Mouse (Mus musculus) liver, embryonic 14.5 days (tissue): ENCODE data around the gene Frmd8. TPM values are rescaled to one million over a fixed set of nuclear protein-coding genes. Genes with fewer than 3 reads are reported as not detected.

Experiments used
- ATAC-seq: fragments of 200-750 bp; cut with Nextera tagmentation; 2 replicates; pipeline ENCODE4 v1.8.0; 2017; ENCODE audit warnings: moderate number of reproducible peaks, mild to moderate bottlenecking, moderate library complexity; ENCODE audit not compliant: insufficient read depth
- DNase-seq, 3 experiments: peaks; one replicate each; pipeline ENCODE4 v3.0.0-alpha.2; 2012 to 2013; ENCODE audit warnings: low read depth in 3 of 3, low spot score in 3 of 3
- H3K27ac ChIP-seq: fragments of 300-500 bp; sonication (generic); 2 replicates; pipeline ENCODE4 v1.5.1; 2014; ENCODE audit warnings: moderate library complexity, mild to moderate bottlenecking, control low read depth, inconsistent platforms
- H3K27me3 ChIP-seq: fragments of 300-500 bp; sonication (generic); 2 replicates; pipeline ENCODE4 v1.6.1; 2014; ENCODE audit warnings: mild to moderate bottlenecking, low read length, moderate library complexity; ENCODE audit not compliant: control insufficient read depth, insufficient read depth
- H3K36me3 ChIP-seq: fragments of 300-500 bp; sonication (generic); replicated peaks from 2 replicates; pipeline ENCODE4 v1.6.1; 2014; ENCODE audit warnings: low read depth; ENCODE audit not compliant: control insufficient read depth, insufficient read depth
- H3K4me1 ChIP-seq, 2 experiments: fragments of 200-500 bp in 1 of 2; fragments of 300-500 bp in 1 of 2; sonication (generic) in 1 of 2; replicated peaks; 2 replicates each; pipeline ENCODE4 v1.6.1; 2012 to 2014; ENCODE audit warnings: antibody characterized with exemption in 1 of 2, inconsistent platforms in 1 of 2, low read length in 1 of 2; ENCODE audit not compliant: control insufficient read depth in 2 of 2, insufficient read depth in 2 of 2
- H3K4me2 ChIP-seq: fragments of 300-500 bp; sonication (generic); 2 replicates; pipeline ENCODE4 v1.6.1; 2014; ENCODE audit warnings: low read depth, mild to moderate bottlenecking, control low read depth, moderate library complexity
- H3K4me3 ChIP-seq, 2 experiments: fragments of 200-500 bp in 1 of 2; fragments of 300-500 bp in 1 of 2; sonication (generic) in 1 of 2; 2 replicates each; pipeline ENCODE4 v1.5.1; 2012 to 2014; ENCODE audit warnings: low read depth in 2 of 2, low read length in 2 of 2, mild to moderate bottlenecking in 2 of 2, control low read depth in 1 of 2, inconsistent platforms in 1 of 2, moderate library complexity in 1 of 2; ENCODE audit not compliant: insufficient read depth in 1 of 2
- H3K9ac ChIP-seq: fragments of 300-500 bp; sonication (generic); replicated peaks from 2 replicates; pipeline ENCODE4 v1.6.1; 2014; ENCODE audit warnings: mild to moderate bottlenecking, control low read depth, moderate library complexity
- H3K9me3 ChIP-seq: fragments of 300-500 bp; sonication (generic); 2 replicates; pipeline ENCODE4 v1.6.1; 2016; ENCODE audit warnings: low read length, mixed read lengths; ENCODE audit not compliant: control insufficient read depth
- CTCF ChIP-seq: IDR thresholded peaks from 2 replicates; pipeline ENCODE4 v1.5.1; 2016; ENCODE audit warnings: antibody characterized with exemption, low read depth, control low read depth
- EP300 ChIP-seq: IDR thresholded peaks from 2 replicates; pipeline ENCODE4 v1.6.1; 2016; ENCODE audit warnings: antibody characterized with exemption, low read depth
- WGBS: fragments of 180-500 bp; shearing (Covaris S2); extraction: QIAGEN DNeasy Blood & Tissue Kit; methylation state at CpG from one replicate; pipeline ENCODE4 v1.1.7; 2014; ENCODE audit not compliant: insufficient replicate concordance; 5-methylcytosine and 5-hydroxymethylcytosine counted together
- polyA plus RNA-seq, 2 experiments: library from polyadenylated mRNA; depleted of rRNA in 1 of 2; stranded (reverse) in 1 of 2; unstranded in 1 of 2; fragments of >200 nt; fragmentation: Nextera tagmentation in 1 of 2; extraction: Ambion mirVana in 1 of 2; gene quantifications; 2 replicates each; pipeline versions ENCODE4 v1.2.1 to v1.2.3; 2012 to 2014

Frmd8 gene
- polyA plus RNA-seq, 2 experiments: 6.6 to 6.7 TPM

DNA sequence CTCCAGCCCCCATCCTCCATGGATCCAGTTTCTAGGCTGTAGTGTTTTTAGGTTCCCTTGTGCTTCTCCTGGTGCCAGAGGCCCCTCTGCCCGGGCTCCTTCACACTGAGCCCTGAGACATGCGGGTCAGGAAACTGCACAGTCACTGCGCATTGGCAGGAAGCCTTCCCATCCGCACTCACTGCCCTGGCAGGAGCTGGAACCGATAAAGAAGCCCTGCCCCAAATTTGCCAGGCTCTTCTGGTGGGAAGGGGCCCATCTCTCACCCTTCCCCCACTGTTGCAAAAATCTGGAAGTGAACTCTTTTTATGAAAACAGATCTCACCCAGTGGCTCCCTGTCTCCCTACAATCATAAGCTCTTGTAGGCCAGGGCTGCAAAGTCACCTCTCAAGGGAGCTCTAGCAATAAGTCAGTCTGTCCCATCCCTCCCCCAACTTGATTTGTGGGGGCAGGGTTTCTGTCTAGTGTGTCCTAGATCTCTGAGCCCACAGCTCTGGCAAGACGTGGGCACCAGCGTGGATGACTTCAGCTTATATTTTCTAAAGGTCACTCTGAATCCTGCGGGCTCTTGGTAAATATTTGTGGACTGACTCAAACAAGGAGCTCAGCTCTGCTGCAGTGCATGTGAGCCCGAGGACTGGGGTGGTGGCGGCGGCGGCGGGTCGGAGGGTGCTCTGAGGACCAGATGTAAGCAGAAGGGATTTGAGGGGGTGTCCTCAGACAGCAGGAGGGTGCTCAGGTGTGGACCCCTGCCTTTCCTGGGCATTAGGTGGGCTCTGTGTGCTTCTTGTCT is 26.8 kb downstream of the Frmd8 start:
- Histone ChIP-seq H3K36me3 (no peaks in the 10 kb centered on the region), H3K27me3 (no peaks in the 10 kb centered on the region), H3K4me2 (peak overlapping the region; percentile 85), H3K4me3 (peak overlapping the region in 1 of 2 experiments; percentile 44; a peak in 2 of 4 replicates), H3K27ac (peak overlapping the region; percentile 99), H3K9ac (peak overlapping the region; percentile 87), H3K4me1 (peaks cover 65 to 73% of the 10 kb centered on the region in 2 experiments), H3K9me3 (no peaks in the 10 kb centered on the region)
- peak; percentile 77 to 83 (median 80) for DNase-seq
- TF ChIP-seq EP300: peak; percentile 60
- no peak for TF ChIP-seq CTCF
- peak; percentile 56 for ATAC-seq
- 21% methylated on average over 14 of the region's 14 CpGs for WGBS

DNA sequence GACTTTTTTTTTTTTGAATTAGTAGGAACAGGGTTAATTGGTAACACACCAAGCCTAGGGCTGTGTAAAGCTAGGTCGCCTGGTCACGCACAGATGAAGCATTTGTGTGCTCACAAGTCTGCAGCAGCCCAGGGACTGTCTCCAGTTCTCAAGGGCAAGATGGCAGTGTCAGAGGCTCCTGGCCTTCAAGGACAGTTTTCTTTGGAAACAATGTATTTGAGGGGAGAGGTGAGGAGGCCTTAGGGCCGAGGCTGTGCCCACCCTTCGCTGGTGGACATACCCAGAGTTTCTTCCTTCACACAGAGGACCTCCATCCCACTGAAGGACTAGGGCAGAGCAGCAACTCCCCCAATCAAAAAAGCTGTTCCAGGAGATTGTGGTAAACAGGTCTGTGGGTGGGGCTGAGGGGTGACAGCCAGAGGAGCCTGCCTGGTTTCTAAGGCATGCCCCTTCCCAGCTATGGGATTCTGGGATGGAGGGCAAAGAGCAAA is 27.7 kb downstream of the Frmd8 start:
- Histone ChIP-seq H3K27ac (peak overlapping the region; percentile 99), H3K4me3 (peak overlapping the region; percentile 7 to 44; a peak in 3 of 4 replicates), H3K4me1 (peaks cover 73 to 82% of the 10 kb centered on the region in 2 experiments), H3K27me3 (no peaks in the 10 kb centered on the region), H3K36me3 (no peaks in the 10 kb centered on the region), H3K9ac (peak overlapping the region; percentile 87), H3K4me2 (peak overlapping the region; percentile 85), H3K9me3 (no peaks in the 10 kb centered on the region)
- peak; percentile 18; the same call in 1 of the 2 replicates for ATAC-seq
- WGBS: 45% methylated on average over 4 of the region's 4 CpGs
- TF ChIP-seq EP300: 0 out of 2 replicates have a peak, but pooled peaks have one; percentile 6
- no peak for TF ChIP-seq CTCF
- no peak for DNase-seq

DNA sequence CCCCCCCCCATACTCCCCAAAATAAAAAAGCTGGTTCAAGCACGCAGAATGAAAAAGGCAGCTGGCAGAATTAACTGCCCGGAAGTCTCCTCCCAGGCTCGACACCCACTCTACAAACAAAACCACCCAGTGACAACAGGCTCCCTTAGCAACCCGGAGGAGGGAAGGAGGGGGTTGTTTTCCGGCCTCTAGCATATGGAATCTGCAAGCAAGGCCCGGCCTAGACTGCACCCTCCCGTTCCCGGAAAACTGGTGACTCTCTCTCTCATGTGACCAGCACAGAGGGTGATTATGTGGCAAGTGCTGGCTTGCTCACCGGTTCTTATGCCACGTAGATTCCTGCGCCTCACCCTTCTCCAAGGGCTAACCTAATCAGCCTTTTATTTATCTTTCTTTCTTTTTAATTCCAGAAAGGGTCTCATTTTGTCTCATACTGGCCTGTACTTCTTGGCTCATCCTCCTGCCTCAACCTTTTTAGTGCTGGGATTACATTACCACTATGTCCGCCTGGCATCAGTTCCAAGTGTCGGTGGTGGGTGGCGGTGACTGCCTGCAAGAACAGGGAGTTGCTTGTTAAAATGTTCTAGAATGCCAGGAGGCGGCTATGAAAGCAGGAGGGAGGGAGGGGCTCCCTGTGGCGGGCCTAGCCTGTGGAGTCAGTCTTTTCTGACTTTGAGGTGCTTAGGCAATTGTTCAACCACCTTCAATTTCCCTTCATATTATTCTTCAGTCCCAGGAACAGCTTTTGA is 28.3 kb downstream of the Frmd8 start:
- ATAC-seq: peak; percentile 38
- 5% methylated on average over 16 of the region's 16 CpGs for WGBS
- Histone ChIP-seq H3K27ac (peak overlapping the region; percentile 99), H3K9me3 (no peaks in the 10 kb centered on the region), H3K9ac (peak overlapping the region; percentile 87), H3K27me3 (no peaks in the 10 kb centered on the region), H3K4me1 (peaks cover 77 to 84% of the 10 kb centered on the region in 2 experiments), H3K4me2 (peak overlapping the region; percentile 85), H3K36me3 (no peaks in the 10 kb centered on the region), H3K4me3 (peak overlapping the region; percentile 38 to 44)
- peak; percentile 73 to 92 (median 79) for DNase-seq
- TF ChIP-seq EP300: 0 out of 2 replicates have a peak, but pooled peaks have one; percentile 28
- no peak for TF ChIP-seq CTCF

DNA sequence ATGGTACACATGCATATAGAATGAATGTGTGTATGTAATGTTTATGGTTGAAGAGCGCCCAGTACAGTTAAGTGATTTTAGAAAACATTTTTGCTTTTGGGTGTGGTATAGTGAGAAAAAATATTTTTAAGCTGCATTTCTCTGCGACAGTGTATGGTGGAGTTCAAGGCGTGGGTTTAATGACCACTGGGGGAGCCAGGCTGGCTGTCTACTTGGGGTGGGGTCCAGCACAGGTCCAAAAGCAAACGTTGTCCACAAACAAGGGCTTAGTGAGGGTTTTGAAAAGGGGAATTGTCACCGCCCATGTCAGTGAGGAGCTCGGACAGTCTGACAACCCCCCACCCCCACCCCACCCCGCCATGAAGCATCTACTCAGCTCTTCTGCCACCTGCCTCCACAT is 28.9 kb downstream of the Frmd8 start:
- under 1% methylated on average over 7 of the region's 7 CpGs for WGBS

More for the DNA sequence above, 28.9 kb downstream of the Frmd8 start:
- Histone ChIP-seq H3K4me2 (peak overlapping the region; percentile 85), H3K27ac (peak overlapping the region; percentile 99), H3K9ac (peak overlapping the region; percentile 87), H3K27me3 (no peaks in the 10 kb centered on the region), H3K9me3 (no peaks in the 10 kb centered on the region), H3K36me3 (no peaks in the 10 kb centered on the region), H3K4me1 (peaks cover 77 to 85% of the 10 kb centered on the region in 2 experiments), H3K4me3 (peak overlapping the region; percentile 44 to 52)
- no peak for DNase-seq
- ATAC-seq: no peak
- TF ChIP-seq EP300 (no peak), CTCF (peak; percentile 23)
